Mouse (Mus musculus): ENCODE data around the gene Ankrd55. TPM values are rescaled to one million over a fixed set of nuclear protein-coding genes. Genes with fewer than 3 reads are reported as not detected.

Ankrd55 gene
- polyA plus RNA-seq, 1 experiment from 2014 or later = 0.49 TPM

DNA sequence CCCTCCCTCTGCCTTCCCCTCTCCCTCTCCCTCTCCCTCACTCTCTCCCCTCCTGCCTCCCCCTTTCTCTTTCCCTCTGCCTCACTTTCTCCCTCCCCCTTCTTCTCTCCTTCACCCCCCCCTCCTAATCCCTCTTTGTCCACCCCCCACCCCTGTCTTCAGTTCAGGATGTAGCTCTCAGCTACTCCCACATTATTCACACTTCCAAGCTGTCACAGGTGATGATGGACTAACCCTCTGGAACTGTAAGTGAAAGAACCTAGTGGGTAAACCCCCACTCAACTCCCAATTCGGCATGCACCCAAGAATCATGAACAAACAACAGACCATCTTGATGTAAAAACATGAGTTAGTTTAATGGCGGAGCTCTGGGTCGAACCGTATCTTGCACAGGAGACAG lies 122.2 kb downstream of the Ankrd55 start:
- no peak for DNase-seq (ENCODE audit: low spot score)
- 96% methylated on average over 4 of the region's 4 CpGs for WGBS
- peaks cover 5% of the 10 kb centered on the region for H3K4me1 ChIP-seq
- H3K9me3 ChIP-seq = no peaks in the 10 kb centered on the region
- no peak overlapping the region for H3K27ac ChIP-seq (replicated peaks)
- no peaks in the 10 kb centered on the region for H3K27me3 ChIP-seq (replicated peaks; ENCODE audit: low read depth, poor library complexity, severe bottlenecking)
- H3K36me3 ChIP-seq (replicated peaks) = no peaks in the 10 kb centered on the region
- H3K4me3 ChIP-seq = no peak overlapping the region

DNA sequence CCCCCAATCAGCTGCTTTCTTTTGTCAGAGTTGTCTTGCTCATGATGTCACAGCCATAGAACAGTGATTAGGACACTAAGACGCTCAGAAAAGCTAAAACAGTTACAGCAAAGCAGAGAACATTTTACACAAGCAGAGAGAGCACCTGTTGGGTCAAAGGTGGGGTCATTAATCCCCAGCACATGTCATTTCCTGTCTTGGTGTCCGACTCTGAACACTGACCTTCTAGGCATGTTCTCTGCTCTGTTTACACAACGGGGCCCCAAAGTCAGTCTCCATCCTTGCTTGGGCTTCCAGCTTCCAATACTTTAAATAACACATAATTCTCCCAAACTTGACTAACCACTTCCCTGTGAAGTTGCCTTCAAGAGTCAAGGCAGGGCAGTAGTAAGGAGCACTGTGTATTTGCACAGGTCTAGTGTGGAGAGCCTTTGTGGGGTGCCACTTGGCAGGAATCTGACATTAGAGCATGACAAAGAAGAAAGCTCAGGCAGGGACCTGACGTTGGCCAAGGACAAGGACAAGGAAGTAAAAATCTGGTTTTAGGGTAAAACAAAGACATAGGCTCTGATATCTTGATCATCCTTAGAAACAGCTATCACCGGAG lies 123.1 kb downstream of the Ankrd55 start:
- 69% methylated on average over 5 of the region's 5 CpGs for WGBS
- no peak for DNase-seq (ENCODE audit: low spot score)

GRCm38 (mm10) chr13:112412251-112412650 lies 124.0 kb downstream of the Ankrd55 start:
- peaks cover 21% of the 10 kb centered on the region for H3K4me1 ChIP-seq
- no peak for DNase-seq (ENCODE audit: low spot score)
- H3K36me3 ChIP-seq (replicated peaks) = no peaks in the 10 kb centered on the region
- no peak overlapping the region for H3K4me3 ChIP-seq
- H3K9me3 ChIP-seq = no peaks in the 10 kb centered on the region
- 90% methylated on average over 3 of the region's 3 CpGs for whole genome bisulfite sequencing
- H3K27ac ChIP-seq (replicated peaks) = no peak overlapping the region; the same call in 1 of the 2 replicates
- H3K27me3 ChIP-seq (replicated peaks; ENCODE audit: low read depth, poor library complexity, severe bottlenecking) = no peaks in the 10 kb centered on the region

More for the DNA sequence above, 123.1 kb downstream of the Ankrd55 start:
- Histone ChIP-seq H3K27ac (replicated peaks) (no peak overlapping the region), H3K4me3 (no peak overlapping the region), H3K4me1 (peaks cover 12% of the 10 kb centered on the region), H3K27me3 (replicated peaks; ENCODE audit: low read depth, poor library complexity, severe bottlenecking) (no peaks in the 10 kb centered on the region), H3K9me3 (no peaks in the 10 kb centered on the region), H3K36me3 (replicated peaks) (no peaks in the 10 kb centered on the region)

DNA sequence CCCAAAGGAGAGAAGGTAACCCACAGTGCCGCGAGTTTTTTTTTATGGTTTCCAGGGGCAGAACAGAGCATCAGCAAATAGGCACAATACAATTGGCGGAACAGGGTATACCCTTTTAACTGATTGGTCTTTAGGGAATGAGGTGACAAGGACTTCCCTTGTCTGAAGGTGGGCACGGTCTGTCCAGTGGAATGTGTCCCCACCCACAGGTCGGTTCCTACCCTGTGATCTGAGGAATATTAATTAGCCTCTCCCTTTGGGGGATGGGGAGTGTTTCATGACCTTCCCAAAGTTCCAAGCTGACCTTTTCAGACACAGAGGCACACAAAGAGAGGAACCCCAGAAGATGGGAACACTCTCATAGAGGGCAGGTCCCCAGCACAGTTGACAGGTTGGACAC lies 124.6 kb downstream of the Ankrd55 start:
- Histone ChIP-seq H3K4me3 (no peak overlapping the region), H3K27ac (replicated peaks) (no peak overlapping the region; the same call in 1 of the 2 replicates), H3K27me3 (replicated peaks; ENCODE audit: low read depth, poor library complexity, severe bottlenecking) (no peaks in the 10 kb centered on the region), H3K9me3 (no peaks in the 10 kb centered on the region), H3K4me1 (peaks cover 25% of the 10 kb centered on the region), H3K36me3 (replicated peaks) (no peaks in the 10 kb centered on the region)
- no peak for DNase-seq (ENCODE audit: low spot score)
- WGBS = 83% methylated on average over 5 of the region's 5 CpGs

GRCm38 (mm10) chr13:112413611-112414010 lies 125.4 kb downstream of the Ankrd55 start:
- no peak for DNase-seq (ENCODE audit: low spot score)
- H3K27ac ChIP-seq (replicated peaks) = peak overlapping the region; percentile 7; the same call in 1 of the 2 replicates

DNA sequence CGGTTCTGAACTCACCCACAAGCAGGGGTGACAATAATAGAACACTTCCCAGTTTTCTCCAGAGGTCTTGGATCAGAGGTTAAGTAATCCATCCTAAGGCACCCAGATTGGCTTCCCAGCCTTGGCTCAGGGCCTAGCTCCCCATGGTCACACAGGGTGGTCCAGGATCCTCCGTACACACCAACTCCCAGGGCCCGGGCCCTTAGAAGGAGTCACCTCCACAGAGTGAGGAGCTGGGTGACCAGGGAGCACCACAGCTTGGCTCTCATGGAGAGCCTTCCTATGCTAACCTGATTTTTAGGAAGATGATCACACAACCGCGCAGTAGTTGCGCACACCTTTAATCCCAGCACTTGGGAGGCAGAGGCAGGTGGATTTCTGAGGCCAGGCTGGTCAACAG lies 127.6 kb downstream of the Ankrd55 start:
- Histone ChIP-seq H3K9me3 (no peaks in the 10 kb centered on the region), H3K36me3 (replicated peaks) (no peaks in the 10 kb centered on the region), H3K4me1 (peaks cover 26% of the 10 kb centered on the region), H3K27me3 (replicated peaks; ENCODE audit: low read depth, poor library complexity, severe bottlenecking) (no peaks in the 10 kb centered on the region), H3K4me3 (no peak overlapping the region; the same call in 1 of the 2 replicates), H3K27ac (replicated peaks) (peak overlapping the region; percentile 84)
- 75% methylated on average over 6 of the region's 6 CpGs for WGBS
- DNase-seq (ENCODE audit: low spot score) = no peak

More at GRCm38 (mm10) chr13:112413611-112414010, 125.4 kb downstream of the Ankrd55 start:
- Histone ChIP-seq H3K4me1 (peaks cover 26% of the 10 kb centered on the region), H3K27me3 (replicated peaks; ENCODE audit: low read depth, poor library complexity, severe bottlenecking) (no peaks in the 10 kb centered on the region), H3K36me3 (replicated peaks) (no peaks in the 10 kb centered on the region), H3K9me3 (no peaks in the 10 kb centered on the region), H3K4me3 (no peak overlapping the region)
- 86% methylated on average over 8 of the region's 8 CpGs for WGBS

DNA sequence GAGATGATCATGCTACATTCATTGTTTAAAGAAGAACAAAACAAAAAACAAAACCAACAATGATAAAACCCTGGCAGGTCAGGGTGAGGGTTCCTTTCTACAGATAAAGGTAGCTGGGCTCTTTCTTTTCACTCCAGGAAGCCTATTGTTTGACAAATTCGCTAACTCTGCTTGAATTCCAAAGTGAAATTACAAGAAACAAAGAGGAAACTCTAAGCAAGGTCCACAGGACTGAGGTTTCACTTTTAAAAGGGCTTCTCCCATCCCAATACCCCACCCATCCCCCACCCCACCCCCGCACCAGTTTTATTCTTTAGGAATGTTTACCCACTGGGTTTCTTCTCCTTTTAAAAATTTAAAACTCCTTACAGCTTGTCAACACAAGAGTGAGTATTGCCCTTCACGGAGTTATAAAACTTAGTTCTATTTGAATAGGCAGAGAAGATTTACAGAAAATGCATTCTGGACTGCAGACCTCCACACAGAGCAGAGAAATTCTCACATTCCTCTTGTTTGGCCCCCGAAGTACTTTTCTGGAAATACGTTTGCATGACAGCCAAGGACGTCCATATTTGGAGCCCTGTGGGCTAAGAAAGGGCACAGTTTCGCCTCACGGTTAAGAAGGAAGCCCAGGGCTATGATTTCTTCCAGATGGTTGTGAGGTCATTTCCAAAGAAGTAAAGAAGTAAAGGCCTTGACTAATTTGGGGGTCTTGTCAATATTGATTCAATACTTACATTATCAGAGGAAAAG lies 128.3 kb downstream of the Ankrd55 start:
- peak overlapping the region; percentile 84 for H3K27ac ChIP-seq (replicated peaks)
- DNase-seq (ENCODE audit: low spot score) = peak; percentile 51
- WGBS = 10% methylated on average over 8 of the region's 8 CpGs

DNA sequence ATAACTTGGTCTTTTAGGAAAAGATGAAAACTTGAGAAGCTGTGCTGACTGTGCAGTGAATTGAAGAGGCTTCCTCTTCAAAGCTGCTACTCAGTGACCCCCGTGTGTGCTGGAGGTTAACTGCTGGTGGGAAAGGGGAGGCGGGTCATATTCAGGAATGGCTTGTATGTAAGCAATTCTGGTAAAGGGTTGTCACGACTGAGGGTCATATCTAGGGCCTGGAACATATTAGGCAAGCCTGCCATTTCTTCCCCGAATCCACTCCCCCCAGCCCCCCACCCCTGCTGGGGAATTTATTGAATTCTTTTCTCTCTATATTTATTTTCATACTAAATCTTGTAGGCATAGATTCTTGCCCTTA lies 128.9 kb downstream of the Ankrd55 start:
- H3K36me3 ChIP-seq (replicated peaks) = no peaks in the 10 kb centered on the region
- no peaks in the 10 kb centered on the region for H3K27me3 ChIP-seq (replicated peaks; ENCODE audit: low read depth, poor library complexity, severe bottlenecking)
- H3K4me3 ChIP-seq = peak overlapping the region; percentile 18; the same call in 1 of the 2 replicates
- H3K9me3 ChIP-seq = no peaks in the 10 kb centered on the region
- H3K4me1 ChIP-seq = peaks cover 24% of the 10 kb centered on the region
- DNase-seq (ENCODE audit: low spot score) = peak; percentile 73
- peak overlapping the region; percentile 84 for H3K27ac ChIP-seq (replicated peaks)
- 17% methylated on average over 4 of the region's 4 CpGs for WGBS

More for the DNA sequence above, 128.3 kb downstream of the Ankrd55 start:
- H3K9me3 ChIP-seq = no peaks in the 10 kb centered on the region
- H3K4me1 ChIP-seq = peaks cover 21% of the 10 kb centered on the region
- no peaks in the 10 kb centered on the region for H3K36me3 ChIP-seq (replicated peaks)
- no peaks in the 10 kb centered on the region for H3K27me3 ChIP-seq (replicated peaks; ENCODE audit: low read depth, poor library complexity, severe bottlenecking)
- peak overlapping the region; percentile 18; the same call in 1 of the 2 replicates for H3K4me3 ChIP-seq

- H3K4me1 ChIP-seq = peaks cover 30% of the 10 kb centered on the region
- H3K27me3 ChIP-seq (replicated peaks; ENCODE audit: low read depth, poor library complexity, severe bottlenecking) = no peaks in the 10 kb centered on the region
- H3K4me3 ChIP-seq = no peak overlapping the region
- WGBS = 75% methylated on average over 2 of the region's 2 CpGs
- H3K9me3 ChIP-seq = no peaks in the 10 kb centered on the region
- no peak for DNase-seq (ENCODE audit: low spot score)
- H3K36me3 ChIP-seq (replicated peaks) = no peaks in the 10 kb centered on the region
- H3K27ac ChIP-seq (replicated peaks) = peak overlapping the region; percentile 15; the same call in 1 of the 2 replicates
Observed at GRCm38 (mm10) chr13:112417861-112418423, 129.7 kb downstream of the Ankrd55 start.

- Histone ChIP-seq H3K4me1 (peaks cover 30% of the 10 kb centered on the region), H3K9me3 (no peaks in the 10 kb centered on the region), H3K36me3 (replicated peaks) (no peaks in the 10 kb centered on the region), H3K27me3 (replicated peaks; ENCODE audit: low read depth, poor library complexity, severe bottlenecking) (no peaks in the 10 kb centered on the region), H3K27ac (replicated peaks) (no peak overlapping the region; the same call in 1 of the 2 replicates), H3K4me3 (no peak overlapping the region)
- 92% methylated on average over 4 of the region's 4 CpGs for WGBS
- DNase-seq (ENCODE audit: low spot score) = no peak
Observed at GRCm38 (mm10) chr13:112418595-112418994, 130.3 kb downstream of the Ankrd55 start.

DNA sequence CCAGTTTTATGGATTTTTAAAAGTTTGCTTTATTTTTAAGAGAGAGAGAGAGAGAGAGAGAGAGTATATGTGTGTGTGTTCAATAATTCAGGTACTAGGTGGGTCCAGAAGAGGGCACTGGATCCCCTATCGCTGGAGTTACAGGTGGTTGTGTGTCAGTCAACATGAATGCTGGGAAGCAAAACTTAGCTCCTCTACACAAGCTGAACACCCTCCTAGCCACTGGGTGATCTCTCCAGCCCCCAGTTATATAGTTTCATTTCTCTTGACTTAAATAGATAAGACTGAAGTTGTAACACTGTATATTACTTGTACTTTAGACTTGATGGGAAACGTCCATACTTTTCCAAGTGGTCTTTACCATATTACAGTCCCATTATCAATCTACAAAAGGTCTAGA lies 136.0 kb downstream of the Ankrd55 start:
- 91% methylated on average over 2 of the region's 2 CpGs for WGBS

DNA sequence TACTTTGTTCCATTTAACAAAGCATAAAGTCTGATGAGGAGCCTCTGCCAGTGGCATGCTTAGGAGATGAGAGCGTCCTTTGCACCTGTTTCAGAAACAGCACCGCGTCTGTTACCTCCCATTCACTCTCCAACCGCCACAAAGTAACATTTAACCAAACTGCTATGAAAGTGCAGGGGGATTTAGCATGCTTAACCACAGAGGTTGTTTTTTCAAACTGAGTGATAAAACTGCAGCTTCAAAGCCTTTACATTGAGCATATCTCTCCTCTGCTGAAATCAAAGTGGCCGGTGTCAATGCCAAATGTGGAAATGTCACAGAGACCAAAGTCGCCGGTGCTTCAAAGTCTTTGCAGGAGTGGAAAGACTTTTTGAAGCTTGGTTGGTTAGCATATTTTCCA lies 136.4 kb downstream of the Ankrd55 start:
- Histone ChIP-seq H3K4me3 (no peak overlapping the region), H3K4me1 (peaks cover 21% of the 10 kb centered on the region), H3K9me3 (no peaks in the 10 kb centered on the region), H3K36me3 (replicated peaks) (no peaks in the 10 kb centered on the region), H3K27ac (replicated peaks) (no peak overlapping the region), H3K27me3 (replicated peaks; ENCODE audit: low read depth, poor library complexity, severe bottlenecking) (no peaks in the 10 kb centered on the region)
- DNase-seq (ENCODE audit: low spot score) = no peak
- WGBS = 91% methylated on average over 7 of the region's 7 CpGs

More for the DNA sequence above, 136.0 kb downstream of the Ankrd55 start:
- peaks cover 21% of the 10 kb centered on the region for H3K4me1 ChIP-seq
- no peaks in the 10 kb centered on the region for H3K9me3 ChIP-seq
- no peak for DNase-seq (ENCODE audit: low spot score)
- no peaks in the 10 kb centered on the region for H3K27me3 ChIP-seq (replicated peaks; ENCODE audit: low read depth, poor library complexity, severe bottlenecking)
- H3K27ac ChIP-seq (replicated peaks) = no peak overlapping the region
- no peaks in the 10 kb centered on the region for H3K36me3 ChIP-seq (replicated peaks)
- no peak overlapping the region for H3K4me3 ChIP-seq

Measured in embryonic facial prominence, embryonic 10.5 days (tissue).